ENCODE assay signal across 19 mouse cellular contexts in genomic region chr2:179325242-179325641, GRCm38 (mm10).
A peak's percentile ranks its signal among the peaks of the same experiment; 100 is the strongest.
DNase-seq lines count a peak whose midpoint lies in the region; ATAC-seq lines count a peak whose summit lies in the region.
"Had no signal": no experiment of that assay in that cellular context is flagged by ENCODE, and none has a peak within 500 bp of the region (broad histone marks: within the 10 kb centered on the region; RNA-seq: fewer than 3 reads in every experiment).

No protein-coding gene starts in this region.

- no peaks in the 10 kb centered on the region for H3K9me3 ChIP-seq in hindbrain, embryonic 15.5 days
- no peaks in the 10 kb centered on the region; the same call in 1 of the 2 replicates for H3K9me3 ChIP-seq in hindbrain, embryonic 14.5 days (ENCODE audit: control insufficient read depth, low read length)
- H3K9me3 ChIP-seq in neural tube, embryonic 11.5 days (ENCODE audit: control insufficient read depth, low read length): no peaks in the 10 kb centered on the region
- H3K9me3 ChIP-seq in neural tube, embryonic 15.5 days (replicated peaks): no peaks in the 10 kb centered on the region
- H3K9me3 ChIP-seq in neural tube, embryonic 14.5 days (ENCODE audit: control insufficient read depth, low read length): no peaks in the 10 kb centered on the region
- H3K9me3 ChIP-seq: embryonic facial prominence, embryonic 12.5 days had no signal

- no peak for DNase-seq in hindbrain, embryonic 14.5 days (ENCODE audit: low spot score)
- DNase-seq in neural tube, embryonic 11.5 days (ENCODE audit: low spot score): no peak
- peak; percentile 14 for DNase-seq in retina, postnatal 1 day
- no peak for DNase-seq in retina, embryonic 14.5 days (ENCODE audit: low spot score)
- no peak for DNase-seq in urinary bladder, adult 18-20 months (ENCODE audit: low spot score in 2 of 2)
- DNase-seq: adrenal gland, adult 2 months; adrenal gland, postnatal 10 days; adrenal gland, postnatal 25 days; cerebellum, adult 11-12 months; cerebellum, adult 2 months; cerebellum, adult 9-10 months; cerebellum, postnatal 25 days had no signal

- H3K4me2 ChIP-seq in hindbrain, embryonic 15.5 days: no peak overlapping the region
- no peak overlapping the region for H3K4me2 ChIP-seq in hindbrain, embryonic 14.5 days (replicated peaks)
- no peak overlapping the region for H3K4me2 ChIP-seq in neural tube, embryonic 11.5 days (ENCODE audit: low read depth)
- no peak overlapping the region for H3K4me2 ChIP-seq in neural tube, embryonic 15.5 days
- H3K4me2 ChIP-seq in neural tube, embryonic 14.5 days (ENCODE audit: low read depth, low read length): no peak overlapping the region
- H3K4me2 ChIP-seq: embryonic facial prominence, embryonic 12.5 days had no signal

- 43% methylated on average over 5 of the region's 5 CpGs for WGBS in hindbrain, embryonic 15.5 days
- WGBS in hindbrain, embryonic 14.5 days: 30% methylated on average over 5 of the region's 5 CpGs
- 57% methylated on average over 5 of the region's 5 CpGs for WGBS in neural tube, embryonic 11.5 days
- 24% methylated on average over 5 of the region's 5 CpGs for WGBS in neural tube, embryonic 15.5 days
- 44% methylated on average over 5 of the region's 5 CpGs for WGBS in neural tube, embryonic 14.5 days

- no peaks in the 10 kb centered on the region for H3K27me3 ChIP-seq in hindbrain, embryonic 15.5 days
- no peaks in the 10 kb centered on the region for H3K27me3 ChIP-seq in hindbrain, embryonic 14.5 days (ENCODE audit: control insufficient read depth, insufficient read depth, low read length)
- H3K27me3 ChIP-seq in neural tube, embryonic 11.5 days (ENCODE audit: control insufficient read depth, insufficient read depth, low read length): no peaks in the 10 kb centered on the region
- no peaks in the 10 kb centered on the region for H3K27me3 ChIP-seq in neural tube, embryonic 15.5 days (replicated peaks)
- no peaks in the 10 kb centered on the region for H3K27me3 ChIP-seq in neural tube, embryonic 14.5 days (ENCODE audit: control insufficient read depth, insufficient read depth, low read length)
- H3K27me3 ChIP-seq: embryonic facial prominence, embryonic 12.5 days had no signal

- no peaks in the 10 kb centered on the region for H3K4me1 ChIP-seq in hindbrain, embryonic 15.5 days (replicated peaks)
- H3K4me1 ChIP-seq in hindbrain, embryonic 14.5 days (replicated peaks; ENCODE audit: control insufficient read depth, insufficient read depth, low read length): no peaks in the 10 kb centered on the region
- no peaks in the 10 kb centered on the region for H3K4me1 ChIP-seq in neural tube, embryonic 11.5 days (ENCODE audit: control insufficient read depth, insufficient read depth, low read length)
- peaks cover 6% of the 10 kb centered on the region for H3K4me1 ChIP-seq in neural tube, embryonic 15.5 days
- no peaks in the 10 kb centered on the region for H3K4me1 ChIP-seq in neural tube, embryonic 14.5 days (ENCODE audit: control insufficient read depth, insufficient read depth, low read length)
- H3K4me1 ChIP-seq: embryonic facial prominence, embryonic 10.5 days; embryonic facial prominence, embryonic 12.5 days had no signal

- H3K9ac ChIP-seq in hindbrain, embryonic 15.5 days: no peak overlapping the region
- no peak overlapping the region for H3K9ac ChIP-seq in hindbrain, embryonic 14.5 days
- H3K9ac ChIP-seq in neural tube, embryonic 11.5 days (ENCODE audit: low read length): no peak overlapping the region
- H3K9ac ChIP-seq in neural tube, embryonic 15.5 days (replicated peaks): no peak overlapping the region
- no peak overlapping the region for H3K9ac ChIP-seq in neural tube, embryonic 14.5 days (replicated peaks; ENCODE audit: low read depth, low read length)
- H3K9ac ChIP-seq: embryonic facial prominence, embryonic 12.5 days had no signal

- 0 out of 2 replicates have a peak, but pooled peaks have one; percentile 27 for ATAC-seq in hindbrain, embryonic 15.5 days (ENCODE audit: low FRiP score, low read depth)
- no peak for ATAC-seq in hindbrain, embryonic 14.5 days (ENCODE audit: low FRiP score)
- 0 out of 2 replicates have a peak, but pooled peaks have one; percentile 72 for ATAC-seq in neural tube, embryonic 11.5 days (ENCODE audit: insufficient read depth, low FRiP score, low TSS enrichment)
- ATAC-seq in neural tube, embryonic 15.5 days (ENCODE audit: low FRiP score): no peak
- peak; percentile 68 for ATAC-seq in neural tube, embryonic 14.5 days (ENCODE audit: low read depth)
- ATAC-seq: forebrain, embryonic 14.5 days; forebrain, embryonic 16.5 days had no signal

- H3K27ac ChIP-seq in hindbrain, embryonic 15.5 days (replicated peaks): no peak overlapping the region
- no peak overlapping the region for H3K27ac ChIP-seq in hindbrain, embryonic 14.5 days
- no peak overlapping the region for H3K27ac ChIP-seq in neural tube, embryonic 11.5 days (ENCODE audit: low read depth, low read length)
- no peak overlapping the region for H3K27ac ChIP-seq in neural tube, embryonic 15.5 days (replicated peaks)
- no peak overlapping the region for H3K27ac ChIP-seq in neural tube, embryonic 14.5 days (ENCODE audit: low read depth, low read length)
- H3K27ac ChIP-seq: embryonic facial prominence, embryonic 10.5 days; embryonic facial prominence, embryonic 12.5 days had no signal

- H3K36me3 ChIP-seq in hindbrain, embryonic 15.5 days: no peaks in the 10 kb centered on the region
- no peaks in the 10 kb centered on the region for H3K36me3 ChIP-seq in hindbrain, embryonic 14.5 days (replicated peaks; ENCODE audit: control insufficient read depth, insufficient read depth)
- no peaks in the 10 kb centered on the region for H3K36me3 ChIP-seq in neural tube, embryonic 11.5 days (ENCODE audit: control insufficient read depth, insufficient read depth, low read length)
- H3K36me3 ChIP-seq in neural tube, embryonic 15.5 days: no peaks in the 10 kb centered on the region
- H3K36me3 ChIP-seq in neural tube, embryonic 14.5 days (ENCODE audit: control insufficient read depth, insufficient read depth, low read length): no peaks in the 10 kb centered on the region
- H3K36me3 ChIP-seq: embryonic facial prominence, embryonic 10.5 days; embryonic facial prominence, embryonic 12.5 days had no signal

- no peak overlapping the region for H3K4me3 ChIP-seq in hindbrain, embryonic 15.5 days
- no peak overlapping the region for H3K4me3 ChIP-seq in hindbrain, embryonic 14.5 days (replicated peaks; ENCODE audit: low read length)
- no peak overlapping the region for H3K4me3 ChIP-seq in neural tube, embryonic 11.5 days (ENCODE audit: low read depth, low read length)
- no peak overlapping the region for H3K4me3 ChIP-seq in neural tube, embryonic 15.5 days (replicated peaks)
- H3K4me3 ChIP-seq in neural tube, embryonic 14.5 days (ENCODE audit: low read depth, low read length): no peak overlapping the region
- H3K4me3 ChIP-seq: embryonic facial prominence, embryonic 10.5 days; embryonic facial prominence, embryonic 12.5 days had no signal

Comparison
In these comparisons a context has a peak if more than half of its experiments do, and no peak if none do; other contexts are left out.
1. ATAC-seq: peak in hindbrain, embryonic 15.5 days (single experiment), neural tube, embryonic 11.5 days (single experiment) and neural tube, embryonic 14.5 days (single experiment); none in hindbrain, embryonic 14.5 days (single experiment) and neural tube, embryonic 15.5 days (single experiment).